Mouse (Mus musculus) neural tube, embryonic 15.5 days (tissue): ENCODE measurements around the gene Prl8a1. TPM values are rescaled to one million over a fixed set of nuclear protein-coding genes. Genes with fewer than 3 reads are reported as not detected.

ENCODE experiments used
- ATAC-seq: fragments of 200-750 bp; cut with Nextera tagmentation; 2 replicates; pipeline ENCODE4 v1.8.0; 2017; ENCODE audit warnings: mild to moderate bottlenecking, moderate TSS enrichment, moderate library complexity; ENCODE audit not compliant: low FRiP score
- H3K27ac ChIP-seq: fragments of 300-500 bp; sonication (generic); replicated peaks from 2 replicates; pipeline ENCODE4 v1.5.1; 2015; ENCODE audit warnings: mild to moderate bottlenecking, inconsistent platforms
- H3K27me3 ChIP-seq: fragments of 300-500 bp; sonication (generic); replicated peaks from 2 replicates; pipeline ENCODE4 v1.6.1; 2015; ENCODE audit warnings: inconsistent platforms
- H3K36me3 ChIP-seq: fragments of 300-500 bp; sonication (generic); 2 replicates; pipeline ENCODE4 v1.6.1; 2015; ENCODE audit warnings: inconsistent platforms
- H3K4me1 ChIP-seq: fragments of 300-500 bp; sonication (generic); 2 replicates; pipeline ENCODE4 v1.6.1; 2015; ENCODE audit warnings: inconsistent platforms
- H3K4me2 ChIP-seq: fragments of 300-500 bp; sonication (generic); 2 replicates; pipeline ENCODE4 v1.6.1; 2015; ENCODE audit warnings: inconsistent platforms, mild to moderate bottlenecking, moderate library complexity
- H3K4me3 ChIP-seq: fragments of 300-500 bp; sonication (generic); replicated peaks from 2 replicates; pipeline ENCODE4 v1.5.1; 2015; ENCODE audit warnings: mild to moderate bottlenecking, inconsistent platforms
- H3K9ac ChIP-seq: fragments of 300-500 bp; sonication (generic); replicated peaks from 2 replicates; pipeline ENCODE4 v1.6.1; 2015; ENCODE audit warnings: mild to moderate bottlenecking, inconsistent platforms
- H3K9me3 ChIP-seq: fragments of 300-500 bp; sonication (generic); replicated peaks from 2 replicates; pipeline ENCODE4 v1.6.1; 2016; ENCODE audit warnings: inconsistent platforms
- WGBS: fragments of 180-500 bp; shearing (Covaris S2); methylation state at CpG from one replicate; pipeline ENCODE4 v1.1.7; 2015; ENCODE audit warnings: mixed read lengths; 5-methylcytosine and 5-hydroxymethylcytosine counted together
- polyA plus RNA-seq: library from polyadenylated mRNA; unstranded; fragments of >200 nt; fragmentation: Nextera tagmentation; extraction: Ambion mirVana; gene quantifications from 2 replicates; pipeline ENCODE4 v1.2.1, GENCODE M21; 2015

Prl8a1 gene
- not detected in 2 replicates for polyA plus RNA-seq

DNA sequence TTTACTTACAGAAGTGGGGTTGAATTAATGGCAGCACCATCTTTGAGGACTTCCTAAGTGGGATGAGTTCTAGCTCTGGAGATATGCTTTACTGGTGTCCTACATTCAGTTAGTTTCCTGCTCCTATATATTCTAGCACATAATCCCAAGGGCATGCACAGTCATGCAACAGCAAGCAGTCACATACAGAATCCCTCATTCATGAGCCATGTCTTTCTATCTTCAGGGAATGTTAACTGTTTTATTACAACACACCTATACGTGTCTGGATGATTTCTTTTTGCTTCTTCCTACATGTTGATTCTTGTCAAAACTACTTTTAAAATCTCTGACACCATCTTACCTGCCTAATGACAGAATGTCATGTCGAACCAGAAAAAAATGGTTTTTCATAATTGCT is at the start of gene Prl8a1:
TSS of gene Prl8a1 (minus strand) at position 101 of the 400 bp plus-strand sequence.
- Histone ChIP-seq H3K27me3 (no peaks in the 10 kb centered on the region), H3K27ac (no peak within 1 kb of the TSS), H3K9ac (no peak within 1 kb of the TSS), H3K4me3 (no peak within 1 kb of the TSS), H3K9me3 (no peaks in the 10 kb centered on the region), H3K4me2 (no peak within 1 kb of the TSS), H3K4me1 (no peaks in the 10 kb centered on the region), H3K36me3 (no peaks in the 10 kb centered on the region)
- WGBS: 87% methylated on average over 2 of the region's 2 CpGs
- ATAC-seq: no peak

GRCm38 (mm10) chr13:27610482-27610881 is 28.5 kb upstream of the Prl8a1 start, which contains the start of gene Prl7b1:
Prl7b1 (minus strand) TSS chr13:27610582.
- no peaks in the 10 kb centered on the region for H3K4me1 ChIP-seq
- ATAC-seq: no peak
- H3K9ac ChIP-seq: no peak within 1 kb of the TSS
- H3K36me3 ChIP-seq: no peaks in the 10 kb centered on the region
- no peak within 1 kb of the TSS for H3K4me3 ChIP-seq
- 78% methylated on average over 4 of the region's 4 CpGs for WGBS
- H3K4me2 ChIP-seq: no peak within 1 kb of the TSS
- H3K9me3 ChIP-seq: no peaks in the 10 kb centered on the region
- no peaks in the 10 kb centered on the region for H3K27me3 ChIP-seq
- no peak within 1 kb of the TSS for H3K27ac ChIP-seq

DNA sequence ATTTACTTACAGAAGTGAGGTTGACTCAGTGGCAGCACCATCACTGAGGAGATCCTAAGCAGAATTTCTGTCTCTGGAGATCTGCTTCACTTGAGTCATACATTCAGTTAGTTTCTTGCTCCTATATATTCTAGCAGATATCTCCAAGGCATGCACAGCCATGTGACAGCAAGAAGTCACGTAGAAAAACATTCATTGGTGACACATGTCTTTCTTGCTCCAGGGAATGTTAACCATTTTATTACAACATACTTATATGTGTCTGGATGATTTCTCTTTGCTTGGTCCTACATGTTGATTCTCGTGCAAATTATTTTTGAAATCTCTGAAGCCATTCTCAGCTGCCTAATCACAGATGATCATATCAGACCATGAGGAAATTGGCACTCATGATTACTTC is 17.5 kb downstream of the Prl8a1 start, which contains the start of gene Prl8a9:
TSS of gene Prl8a9 (minus strand) at position 101 of the 400 bp plus-strand sequence.
- Histone ChIP-seq H3K27me3 (no peaks in the 10 kb centered on the region), H3K9me3 (no peaks in the 10 kb centered on the region), H3K27ac (no peak within 1 kb of the TSS), H3K9ac (no peak within 1 kb of the TSS), H3K4me3 (no peak within 1 kb of the TSS), H3K36me3 (no peaks in the 10 kb centered on the region), H3K4me2 (no peak within 1 kb of the TSS), H3K4me1 (no peaks in the 10 kb centered on the region)
- ATAC-seq: no peak
- WGBS: 80% methylated on average over 2 of the region's 2 CpGs

DNA sequence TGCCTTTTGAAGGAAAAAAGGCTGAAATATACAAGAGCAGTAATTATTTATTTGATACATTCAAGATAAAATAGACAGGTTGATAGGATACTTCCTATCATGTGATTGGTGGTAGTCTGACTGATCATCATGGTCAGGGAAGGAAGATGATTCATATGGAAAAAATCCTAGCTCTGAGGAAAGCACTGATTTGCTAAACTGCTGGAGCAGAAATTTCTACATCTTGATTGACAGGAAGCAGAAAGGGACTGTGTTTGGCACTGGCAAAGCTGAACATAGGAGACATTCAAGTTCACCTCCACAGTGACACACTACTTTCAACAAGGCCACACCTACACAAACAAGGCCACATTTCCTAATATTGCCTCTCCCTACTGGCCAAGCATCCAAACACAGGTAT is 28.6 kb downstream of the Prl8a1 start:
- H3K27me3 ChIP-seq: no peaks in the 10 kb centered on the region
- H3K36me3 ChIP-seq: no peaks in the 10 kb centered on the region
- H3K4me3 ChIP-seq: no peak overlapping the region
- no peak for ATAC-seq
- no peak overlapping the region for H3K9ac ChIP-seq
- H3K4me2 ChIP-seq: no peak overlapping the region
- no peaks in the 10 kb centered on the region for H3K4me1 ChIP-seq
- no peaks in the 10 kb centered on the region for H3K9me3 ChIP-seq
- no peak overlapping the region for H3K27ac ChIP-seq

Other genes starting within 250 kb of the Prl8a1 start
- gene Prl8a2, start 236.5 kb downstream of the Prl8a1 start, polyA plus RNA-seq: not detected in 2 replicates
- gene Prl2b1, start 191.3 kb downstream of the Prl8a1 start, polyA plus RNA-seq: not detected in 2 replicates
- not detected in 2 replicates for gene Prl8a6, start 143.5 kb downstream of the Prl8a1 start, polyA plus RNA-seq
- not detected in 2 replicates for gene Prl8a8, start 69.0 kb downstream of the Prl8a1 start, polyA plus RNA-seq
- not detected in 2 replicates for gene Prl8a9, start 17.6 kb downstream of the Prl8a1 start, polyA plus RNA-seq
- not detected in 2 replicates for gene Prl7b1, start 28.4 kb upstream of the Prl8a1 start, polyA plus RNA-seq
- not detected in 2 replicates for gene Prl7a1, start 60.3 kb upstream of the Prl8a1 start, polyA plus RNA-seq
- gene Prl7a2, start 85.9 kb upstream of the Prl8a1 start, polyA plus RNA-seq: not detected in 2 replicates
- not detected in 2 replicates for gene Prl7d1, start 134.6 kb upstream of the Prl8a1 start, polyA plus RNA-seq
- gene Prl7c1, start 198.6 kb upstream of the Prl8a1 start, polyA plus RNA-seq: not detected in 2 replicates
- not detected in 2 replicates for gene Prl2a1, start 219.5 kb upstream of the Prl8a1 start, polyA plus RNA-seq